Mouse (Mus musculus): ENCODE results near the gene Glis1.

Glis1 gene

GRCm38 (mm10) chr4:107452266-107453015 is 18.1 kb downstream of the Glis1 start:
- no peak for DNase-seq (ENCODE audit: low spot score in 2 of 2)

DNA sequence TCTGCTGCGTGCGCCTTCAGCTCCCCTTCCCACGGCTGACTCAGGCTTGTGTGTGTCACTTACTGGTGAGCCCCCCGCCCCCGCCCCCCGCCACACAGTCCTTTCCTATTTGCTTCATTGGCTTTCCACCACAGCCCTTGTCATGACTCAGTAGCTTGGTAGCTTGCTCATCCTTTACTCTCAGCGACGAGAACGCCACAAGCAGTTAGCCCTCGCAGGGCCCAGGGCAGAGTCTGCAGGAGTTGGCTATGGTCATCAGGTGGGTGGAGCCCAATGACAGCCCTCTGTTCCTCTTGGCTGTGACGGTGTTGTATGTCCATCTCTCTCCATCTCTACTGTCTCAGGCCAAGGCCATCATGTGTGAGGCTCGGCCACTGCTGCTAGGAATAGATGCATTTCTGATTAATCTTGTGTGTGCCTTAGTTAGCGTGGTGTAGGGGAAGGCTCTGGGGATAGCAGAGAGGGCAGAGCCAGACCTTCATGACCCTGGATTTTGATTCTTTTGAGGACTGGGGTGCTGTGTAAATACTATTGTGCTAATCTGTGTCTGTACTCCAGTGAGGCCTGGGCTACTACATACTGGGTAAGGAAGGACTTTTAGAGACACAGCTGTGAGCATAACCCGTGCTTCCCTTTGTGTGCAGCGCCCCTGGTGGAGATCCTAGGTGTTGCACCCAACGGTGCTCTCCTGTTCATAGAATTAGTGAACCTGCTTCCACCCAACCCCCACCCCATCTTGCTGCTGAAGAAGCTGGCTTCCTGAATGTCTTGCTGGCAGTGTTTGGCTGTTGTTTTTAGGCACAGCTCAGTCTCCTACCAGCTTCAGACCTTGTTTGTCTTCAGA is 19.0 kb downstream of the Glis1 start:
- DNase-seq (ENCODE audit: low spot score in 2 of 2): peak; percentile 71 to 76

DNA sequence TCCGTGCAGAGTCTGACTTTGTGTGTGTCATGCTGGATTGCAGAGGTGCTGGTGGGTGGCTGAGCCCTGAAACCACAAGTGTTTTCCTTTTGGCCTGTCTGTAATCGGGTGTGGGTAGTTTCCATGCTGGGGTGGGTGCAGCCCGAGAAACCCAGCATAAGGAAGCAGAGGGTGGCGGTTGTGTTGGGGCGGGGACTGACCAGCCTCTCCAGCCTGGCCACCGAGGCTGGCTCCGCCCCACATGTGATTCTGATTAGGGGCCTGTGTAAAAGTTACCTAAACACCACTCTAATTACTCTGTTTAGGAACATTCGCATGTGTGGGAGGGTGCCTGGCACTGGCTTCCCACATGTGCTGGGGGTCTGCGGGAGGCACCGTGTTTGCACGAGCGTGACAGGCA is 23.2 kb downstream of the Glis1 start:
- DNase-seq (ENCODE audit: low spot score in 2 of 2): no peak

DNA sequence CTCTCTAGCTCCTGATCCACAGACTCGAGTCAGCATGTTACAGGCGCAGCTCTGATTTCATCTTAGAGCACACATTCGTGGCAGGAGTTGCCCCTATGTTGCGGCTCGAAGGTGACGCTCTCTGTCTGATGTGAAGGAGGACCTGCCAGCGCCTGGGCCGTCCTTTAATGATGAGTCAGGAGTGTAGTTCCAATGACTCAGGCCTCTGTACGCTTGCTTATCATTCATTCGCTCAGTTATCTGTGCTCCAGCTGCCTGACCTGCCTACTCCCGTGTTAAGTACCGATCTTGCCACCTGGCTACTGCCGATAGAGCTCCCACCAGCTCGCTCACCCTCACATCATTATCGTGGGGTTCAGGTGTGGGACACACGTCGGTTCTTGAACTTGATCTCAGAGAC is 24.5 kb downstream of the Glis1 start:
- no peak for DNase-seq (ENCODE audit: low spot score in 2 of 2)

DNA sequence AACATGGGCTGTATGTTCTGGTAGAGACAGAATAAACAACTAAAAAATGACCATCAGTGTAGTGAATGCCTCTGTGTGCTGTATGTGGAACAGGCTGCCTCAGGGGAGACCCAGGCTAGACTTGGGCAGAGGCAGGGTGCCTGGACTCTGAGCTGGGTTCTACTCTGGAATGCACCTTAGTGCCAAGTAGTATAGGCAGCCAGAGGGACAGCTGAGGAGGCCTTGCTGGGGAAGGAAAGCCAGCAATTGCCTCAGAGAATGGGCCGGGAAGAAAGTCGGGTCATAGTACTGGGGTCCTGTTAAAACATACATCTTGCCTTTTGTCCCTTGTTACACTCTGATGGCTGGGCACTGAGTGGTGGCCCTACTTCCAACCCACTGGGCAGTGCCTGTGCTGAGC is 25.1 kb downstream of the Glis1 start:
- DNase-seq (ENCODE audit: low spot score in 2 of 2): no peak

DNA sequence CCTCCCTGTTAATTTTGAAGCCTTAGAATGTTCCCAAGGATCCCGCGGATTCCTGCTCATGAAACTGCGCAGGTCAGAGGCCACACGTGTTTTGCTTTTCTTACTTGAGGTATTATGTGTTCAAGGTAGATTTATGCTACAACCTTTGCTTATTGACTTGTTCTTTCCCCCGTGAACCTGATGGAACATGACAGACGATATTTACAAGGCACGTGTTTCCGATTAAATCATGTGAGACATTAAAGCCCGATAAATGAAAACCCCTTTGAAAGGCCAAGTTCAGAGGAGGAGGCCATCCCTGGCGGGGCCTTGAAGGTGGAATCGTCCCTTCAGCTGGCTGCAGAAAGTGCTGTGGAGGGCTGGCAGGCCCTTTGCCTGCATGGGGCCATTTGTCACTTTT is 26.1 kb downstream of the Glis1 start:
- DNase-seq (ENCODE audit: low spot score in 2 of 2): no peak

- DNase-seq (ENCODE audit: low spot score in 2 of 2): no peak
Measured at GRCm38 (mm10) chr4:107467831-107468230, 33.4 kb downstream of the Glis1 start.

DNA sequence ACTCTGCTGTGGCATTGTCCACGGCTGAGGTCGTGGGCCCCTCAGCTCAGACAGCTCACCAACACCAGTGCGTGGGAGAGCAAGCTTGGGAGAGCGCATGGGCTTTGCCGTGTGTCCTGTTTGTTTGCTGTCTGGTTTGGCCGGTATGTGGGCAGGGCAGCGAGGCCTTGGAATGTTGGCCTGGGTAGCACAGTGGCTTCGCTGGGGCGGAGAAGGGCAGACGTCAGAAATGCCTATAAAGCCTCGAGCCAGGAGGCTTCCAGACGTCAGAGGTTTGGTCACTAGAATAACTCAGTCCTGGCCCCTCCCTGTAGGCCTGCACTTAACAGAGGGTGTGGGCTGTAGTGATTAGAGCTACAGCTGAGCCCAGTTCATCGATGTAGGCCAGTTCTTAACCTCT is 33.9 kb downstream of the Glis1 start:
- no peak for DNase-seq (ENCODE audit: low spot score in 2 of 2)

DNA sequence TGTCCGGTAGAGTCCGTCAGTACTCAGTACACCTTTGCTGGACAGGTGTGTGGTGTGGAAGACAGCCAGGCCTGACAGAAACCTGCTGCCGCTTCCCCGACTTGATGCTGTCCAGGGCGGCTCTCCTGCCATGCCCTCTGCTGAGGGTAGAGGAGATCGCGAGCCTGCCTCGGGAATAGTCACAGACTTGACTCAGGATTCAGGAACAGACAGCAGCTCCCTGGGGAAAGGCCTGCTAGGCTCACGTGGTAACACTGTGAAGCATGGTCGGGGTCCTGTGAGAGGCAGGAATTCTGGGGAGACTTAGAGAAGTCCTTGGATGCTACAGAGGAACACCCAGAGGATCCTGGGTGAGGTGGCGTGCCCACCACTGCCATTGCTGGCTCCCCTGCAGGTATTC is 34.4 kb downstream of the Glis1 start:
- DNase-seq (ENCODE audit: low spot score in 2 of 2): no peak

DNA sequence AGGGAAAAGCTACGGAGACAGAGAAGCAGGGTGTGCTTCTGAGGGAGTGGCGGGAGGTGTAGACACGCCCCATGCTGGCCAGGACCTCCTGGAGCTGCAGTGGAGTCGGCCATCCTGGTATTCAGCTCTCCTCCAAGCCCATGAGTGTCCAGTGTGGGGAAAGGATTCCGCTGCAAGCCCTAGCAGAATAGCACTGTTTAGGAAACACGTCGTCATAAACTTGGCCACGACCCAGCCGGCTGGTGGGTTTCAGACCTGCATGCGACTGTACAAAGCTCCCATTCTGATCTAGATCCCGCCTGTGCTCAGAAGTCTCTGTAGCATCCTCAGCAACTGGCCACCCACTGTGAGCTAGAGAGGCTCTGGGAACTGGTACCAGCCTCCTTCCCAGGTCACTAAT is 41.9 kb downstream of the Glis1 start:
- DNase-seq (ENCODE audit: low spot score in 2 of 2): no peak

- DNase-seq (ENCODE audit: low spot score in 2 of 2): no peak
Measured at GRCm38 (mm10) chr4:107479015-107479414, 44.6 kb downstream of the Glis1 start.

DNA sequence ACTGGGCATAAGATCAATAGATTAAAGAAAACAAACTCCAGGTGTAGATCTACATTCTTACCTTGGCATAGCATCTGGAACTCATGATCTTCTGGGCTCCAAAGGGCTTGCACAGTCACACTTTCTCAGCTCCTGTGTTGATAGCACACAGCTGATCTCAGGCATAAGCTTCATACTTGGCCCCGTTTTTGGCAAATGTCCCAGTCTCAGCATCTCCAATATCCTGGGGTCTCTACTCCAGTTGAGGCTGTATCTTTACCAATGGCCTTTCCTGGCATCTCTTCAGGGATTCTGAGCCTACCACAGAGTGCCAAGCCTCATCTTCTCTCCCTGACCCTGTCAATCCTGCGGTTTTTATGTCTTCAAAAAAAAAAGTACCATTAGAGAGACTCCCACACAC is 48.1 kb downstream of the Glis1 start:
- no peak for DNase-seq (ENCODE audit: low spot score in 2 of 2)

DNA sequence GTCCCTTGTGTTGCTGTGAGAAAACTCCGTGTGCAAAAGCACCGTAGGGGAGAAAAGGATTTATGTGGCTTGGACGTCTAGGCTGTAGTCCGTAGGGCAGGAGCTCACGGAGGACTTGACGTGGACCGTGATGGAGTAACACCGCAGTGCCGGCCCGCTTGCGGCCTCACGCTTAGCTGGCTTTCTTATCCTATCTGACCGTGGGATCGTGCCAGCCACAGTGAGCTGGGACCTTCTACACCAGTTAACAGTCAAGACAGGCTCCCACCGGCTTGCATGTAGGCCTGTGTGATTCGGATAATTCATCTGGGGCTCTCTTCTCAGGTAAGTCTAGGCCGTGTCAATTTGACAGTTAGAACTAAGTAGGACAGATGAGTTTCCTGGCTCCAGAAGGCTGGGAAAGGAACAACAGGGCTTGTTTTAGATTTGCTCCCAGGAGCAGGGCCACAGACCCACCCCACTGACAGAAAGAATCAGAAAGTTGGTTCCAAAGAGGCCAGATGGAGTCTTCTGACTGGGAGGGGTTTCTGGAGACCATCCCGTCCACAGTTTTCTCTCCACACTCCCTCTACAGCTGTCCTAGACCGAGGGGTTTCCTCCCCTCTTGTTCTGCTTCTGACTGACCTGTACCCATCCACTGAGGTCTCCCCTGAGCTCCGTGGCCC is 49.3 kb downstream of the Glis1 start:
- DNase-seq (ENCODE audit: low spot score in 2 of 2): no peak

GRCm38 (mm10) chr4:107484221-107484575 is 49.8 kb downstream of the Glis1 start:
- DNase-seq (ENCODE audit: low spot score in 2 of 2): no peak

- DNase-seq (ENCODE audit: low spot score in 2 of 2): peak in 1 of 2 experiments; percentile 8
Measured at GRCm38 (mm10) chr4:107485903-107486302, 51.5 kb downstream of the Glis1 start.

DNA sequence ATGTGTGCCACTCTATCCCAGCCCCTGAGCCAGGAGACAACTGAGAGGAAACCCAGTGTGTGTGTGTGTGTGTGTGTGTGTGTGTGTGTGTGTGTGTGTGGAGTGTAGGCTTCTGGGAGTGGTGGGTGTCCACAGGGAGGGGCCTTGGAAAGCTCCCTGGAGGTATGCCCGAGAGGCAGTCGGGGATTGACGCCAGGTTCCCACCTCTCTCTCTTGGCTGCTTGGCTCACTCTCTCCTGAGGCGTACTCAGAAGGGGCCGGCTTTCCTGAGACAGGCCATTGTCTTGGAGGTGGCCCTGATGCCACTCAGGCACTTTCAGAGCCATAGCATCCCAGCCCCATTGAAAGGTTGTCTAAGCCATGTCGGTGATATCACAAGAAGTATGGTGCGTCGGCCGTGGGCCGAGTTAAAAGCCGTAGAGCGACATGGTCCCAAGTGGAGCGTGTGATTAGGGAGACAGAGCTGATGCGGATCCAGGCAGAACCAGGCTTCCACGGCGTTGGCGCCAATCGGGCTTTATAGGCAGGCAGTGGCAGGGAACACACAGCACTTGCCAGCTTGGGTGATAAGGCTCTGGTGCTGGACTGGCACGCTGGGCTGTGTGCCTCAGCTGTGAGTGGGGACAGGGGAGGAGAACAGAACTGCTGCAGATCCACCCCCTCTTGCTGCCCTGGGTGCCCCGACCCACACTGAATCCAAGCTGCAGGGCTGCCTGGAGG is 54.9 kb downstream of the Glis1 start:
- no peak for DNase-seq (ENCODE audit: low spot score in 2 of 2)

GRCm38 (mm10) chr4:107492991-107493390 is 58.6 kb downstream of the Glis1 start:
- no peak for DNase-seq (ENCODE audit: low spot score in 2 of 2)

GRCm38 (mm10) chr4:107495751-107496430 is 61.5 kb downstream of the Glis1 start:
- no peak for DNase-seq (ENCODE audit: low spot score in 2 of 2)

DNA sequence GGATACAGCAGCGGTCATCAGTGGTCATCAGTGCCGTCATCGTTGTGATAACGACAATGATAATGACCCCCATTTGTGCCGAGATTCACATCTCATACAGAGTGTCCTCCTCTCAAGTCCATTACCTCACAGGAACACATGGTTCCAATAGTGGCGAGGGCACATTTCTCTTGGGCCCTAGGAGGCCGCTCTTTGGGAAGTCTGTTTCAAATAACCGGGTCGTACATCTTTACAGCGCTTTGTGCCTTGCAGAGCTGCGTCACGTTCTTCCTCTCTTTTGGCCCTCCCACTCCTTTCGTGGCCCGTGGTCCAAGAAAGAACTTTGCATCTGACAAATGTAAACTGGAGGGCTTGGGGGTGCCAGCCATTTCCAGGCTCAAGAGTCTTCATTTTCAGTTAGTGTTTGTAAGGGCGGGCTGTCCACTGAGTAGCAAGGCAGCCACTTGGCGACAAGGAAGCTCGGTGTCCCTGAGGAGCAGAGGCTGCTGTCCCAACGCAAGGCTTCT is 63.1 kb downstream of the Glis1 start:
- no peak for DNase-seq (ENCODE audit: low spot score in 2 of 2)

DNA sequence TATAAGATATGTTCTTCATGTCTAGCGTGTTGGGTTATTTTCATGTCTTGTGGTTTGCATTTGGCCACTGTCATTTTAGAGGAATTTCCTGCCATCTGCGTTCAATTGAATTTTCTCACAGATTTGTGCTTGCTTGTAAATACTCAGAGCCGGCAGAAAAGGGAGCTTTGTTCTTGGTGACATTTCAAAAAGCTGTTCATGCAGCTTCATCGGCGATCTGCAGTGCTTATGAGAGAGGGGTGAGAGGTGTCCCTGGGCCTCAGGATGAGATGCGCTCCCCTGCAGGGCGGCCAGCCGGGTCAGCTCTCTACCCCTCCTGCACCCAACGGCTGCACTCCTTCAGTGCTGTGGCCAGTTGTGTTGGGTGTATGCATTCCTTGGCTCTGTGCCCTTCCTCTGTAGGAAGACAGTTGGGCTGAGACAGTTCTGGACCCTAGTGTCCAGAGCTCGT is 68.2 kb downstream of the Glis1 start:
- no peak for DNase-seq (ENCODE audit: low spot score in 2 of 2)

DNA sequence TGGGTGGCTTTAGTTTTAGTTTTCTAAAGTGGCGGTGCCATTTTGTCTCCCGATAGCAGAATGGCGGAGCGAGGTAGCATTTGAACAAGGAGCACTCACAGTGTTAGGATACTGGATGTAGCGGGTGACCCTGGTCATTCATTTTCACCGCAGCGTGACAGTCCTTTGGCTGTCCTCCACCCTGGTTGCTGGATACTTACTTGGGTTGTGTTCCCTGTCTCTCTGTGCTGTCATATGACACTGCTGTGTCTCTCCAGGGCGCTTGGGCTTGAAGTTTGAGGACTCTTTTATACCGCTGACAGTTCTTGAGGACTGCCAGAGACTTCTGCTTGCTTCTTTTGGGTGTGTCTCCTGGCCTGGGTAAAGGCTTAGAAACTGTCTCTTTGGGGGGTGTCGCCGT is 80.6 kb downstream of the Glis1 start:
- DNase-seq (ENCODE audit: low spot score in 2 of 2): no peak
